Mouse (Mus musculus): Measurements from ENCODE around the gene Colgalt2.
"Not testable (repeated sequence)": the region's sequence is repeated elsewhere in the genome, so short reads cannot be mapped to it uniquely, and the experiment has no call there.

The Colgalt2 gene

DNA sequence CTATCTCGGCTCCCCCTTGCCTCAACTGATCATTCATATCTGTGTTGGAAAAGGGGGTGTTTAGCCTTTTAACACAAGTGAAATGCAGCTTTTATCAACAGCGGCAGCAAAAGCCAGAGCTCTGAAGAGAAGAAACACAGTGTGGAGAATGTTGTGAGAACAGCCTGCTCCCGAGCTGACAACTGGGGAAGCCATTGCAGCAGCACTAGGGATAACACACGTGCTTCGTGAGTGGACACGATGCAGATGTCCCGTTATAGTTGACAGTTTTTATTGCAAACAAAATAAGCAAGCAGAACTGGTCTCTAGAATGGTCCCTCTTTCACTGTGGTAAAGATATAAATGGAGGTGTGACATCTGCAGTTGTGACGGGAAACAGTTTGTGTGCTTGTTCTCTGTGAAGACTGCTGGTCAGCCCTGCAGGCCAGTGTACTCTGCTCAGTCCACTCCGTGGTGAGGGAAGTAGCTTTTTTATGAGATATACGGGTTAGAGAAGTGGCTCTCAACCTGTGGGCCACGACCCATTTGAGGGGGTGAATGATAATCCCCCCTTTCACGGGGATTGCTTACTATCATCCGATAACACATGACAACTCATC is 16.8 kb downstream of the Colgalt2 start:
- DNase-seq (ENCODE audit: low read depth in 2 of 2, low spot score in 2 of 2), result no peak

DNA sequence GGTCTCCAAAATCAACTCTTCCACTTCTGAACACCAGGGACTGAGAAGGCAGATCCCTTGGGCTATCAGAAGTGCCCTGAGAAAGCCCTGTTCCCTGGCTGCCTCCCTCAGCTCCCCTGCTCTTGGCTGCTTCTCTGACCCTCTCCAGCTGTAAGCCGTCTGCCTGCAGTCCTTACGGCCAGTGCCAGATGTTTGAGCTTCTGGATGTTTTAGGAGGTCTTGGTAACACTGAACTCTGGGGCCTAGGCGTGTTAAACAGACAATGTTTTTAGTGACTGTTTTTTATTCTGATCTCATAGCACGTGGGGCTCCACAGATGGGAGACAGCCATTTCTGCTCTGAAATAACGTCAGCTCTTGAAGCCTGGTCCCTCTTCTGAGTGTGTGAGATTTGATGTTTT is 18.0 kb downstream of the Colgalt2 start:
- no peak for DNase-seq (ENCODE audit: low read depth in 2 of 2, low spot score in 2 of 2)

DNA sequence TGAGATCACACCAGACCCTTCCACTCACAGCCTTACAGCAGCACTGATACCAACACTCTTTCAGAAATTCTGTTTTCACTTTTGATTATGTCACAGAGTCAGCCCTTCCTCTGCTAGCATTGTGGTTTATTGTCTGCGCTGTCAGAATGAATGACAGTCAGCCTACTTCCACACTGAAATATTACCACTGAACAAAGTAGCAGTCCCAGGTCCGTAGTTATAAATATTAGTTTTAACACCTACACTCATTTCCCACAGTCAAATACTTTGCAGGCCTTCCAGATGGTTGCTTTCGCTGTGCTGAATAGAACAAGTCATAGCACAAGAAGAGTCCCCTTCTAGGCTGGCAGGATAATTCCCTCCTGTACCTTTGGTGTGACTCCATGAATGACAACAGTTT is 22.7 kb downstream of the Colgalt2 start:
- no peak for DNase-seq (ENCODE audit: low read depth in 2 of 2, low spot score in 2 of 2)

DNA sequence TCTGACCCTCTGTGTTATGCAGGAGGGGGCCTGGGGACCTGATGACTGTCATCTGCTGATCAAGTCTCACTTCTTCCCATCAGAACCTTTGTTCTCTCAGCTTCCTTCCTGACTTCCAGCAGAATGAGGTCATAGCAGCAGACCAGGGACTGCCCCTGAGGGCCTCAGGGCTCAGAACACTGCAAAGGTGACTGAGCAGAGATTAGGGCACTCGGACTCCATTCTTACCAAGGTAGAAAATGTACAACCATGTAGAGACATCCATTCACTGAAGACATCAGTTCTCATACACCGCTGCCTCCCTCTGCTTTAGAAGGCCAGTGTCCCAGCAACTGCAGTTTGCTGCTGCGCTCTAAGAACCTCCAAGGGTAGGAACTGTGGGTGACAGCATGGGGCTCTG is 23.4 kb downstream of the Colgalt2 start:
- DNase-seq (ENCODE audit: low read depth in 2 of 2, low spot score in 2 of 2), result no peak

DNA sequence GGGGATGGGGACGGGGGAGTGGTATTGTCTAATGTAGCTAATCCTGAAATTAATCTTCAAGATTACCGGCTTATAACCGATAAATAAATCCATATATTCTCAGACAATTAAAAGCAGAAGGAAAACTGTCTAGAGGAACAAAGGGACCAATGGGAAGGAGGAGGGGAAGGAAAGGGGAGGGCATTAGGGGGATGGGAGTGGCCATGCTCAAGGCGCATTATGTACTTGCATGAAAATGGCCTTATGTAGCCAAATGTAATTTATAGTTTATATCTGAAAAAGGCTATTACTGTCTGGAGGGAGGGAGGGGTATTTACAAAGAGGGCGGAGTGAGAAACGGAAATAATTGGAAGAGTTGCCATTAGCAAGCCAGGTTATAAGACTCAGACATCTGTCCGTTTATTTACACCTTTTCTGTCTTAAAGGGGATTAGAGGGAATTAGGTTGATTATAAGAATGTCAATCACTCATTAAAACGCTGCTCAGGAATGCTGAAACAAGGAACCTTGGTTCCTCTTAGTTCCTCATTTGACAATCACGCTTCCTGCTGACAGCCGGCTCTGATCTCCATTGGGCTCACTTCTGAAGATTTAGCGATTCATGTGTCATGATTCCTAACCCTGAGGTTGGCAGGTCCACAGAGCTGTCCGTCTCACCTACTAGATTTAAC is 28.4 kb downstream of the Colgalt2 start:
- DNase-seq (ENCODE audit: low read depth in 2 of 2, low spot score in 2 of 2), result no peak

DNA sequence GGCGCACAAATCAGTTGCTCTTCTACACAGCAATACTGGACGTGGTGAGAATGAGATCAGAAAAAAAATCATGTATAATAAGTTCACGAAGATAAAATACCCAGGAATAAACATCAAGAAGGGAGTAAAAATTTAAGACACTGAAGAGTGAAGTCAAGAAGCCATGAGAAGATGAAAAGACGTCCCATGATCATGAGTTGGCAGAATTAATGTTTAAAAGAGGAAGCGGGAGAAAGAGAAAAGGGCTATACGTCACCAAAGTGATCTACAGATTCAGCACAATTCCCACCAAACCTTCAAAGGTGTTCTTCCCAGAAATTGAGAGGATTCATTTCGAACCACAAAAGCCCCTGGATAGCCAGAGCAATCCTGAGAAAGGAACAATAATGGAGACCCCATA is 30.2 kb downstream of the Colgalt2 start:
- no peak for DNase-seq (ENCODE audit: low read depth in 2 of 2, low spot score in 2 of 2)

DNA sequence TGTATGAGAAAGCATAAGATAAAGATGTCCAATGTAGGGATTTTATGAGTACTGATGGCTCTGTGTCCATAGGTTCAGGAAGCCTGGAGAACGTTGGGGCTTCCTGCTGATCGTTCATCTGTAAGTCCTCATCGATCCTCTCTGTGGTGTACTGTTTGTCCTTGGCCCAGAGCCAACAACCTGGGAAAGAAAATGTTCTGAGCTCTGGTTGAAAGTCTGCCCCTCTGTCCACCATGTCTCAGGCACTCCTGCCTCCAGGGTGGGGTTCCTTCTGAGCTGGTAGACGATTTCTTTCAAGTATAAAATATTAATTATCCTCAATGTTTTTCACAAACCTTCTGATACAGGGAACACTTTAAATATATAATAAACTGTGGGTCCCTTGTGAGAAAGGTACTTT is 34.5 kb downstream of the Colgalt2 start:
- DNase-seq (ENCODE audit: low read depth in 2 of 2, low spot score in 2 of 2), result no peak

DNA sequence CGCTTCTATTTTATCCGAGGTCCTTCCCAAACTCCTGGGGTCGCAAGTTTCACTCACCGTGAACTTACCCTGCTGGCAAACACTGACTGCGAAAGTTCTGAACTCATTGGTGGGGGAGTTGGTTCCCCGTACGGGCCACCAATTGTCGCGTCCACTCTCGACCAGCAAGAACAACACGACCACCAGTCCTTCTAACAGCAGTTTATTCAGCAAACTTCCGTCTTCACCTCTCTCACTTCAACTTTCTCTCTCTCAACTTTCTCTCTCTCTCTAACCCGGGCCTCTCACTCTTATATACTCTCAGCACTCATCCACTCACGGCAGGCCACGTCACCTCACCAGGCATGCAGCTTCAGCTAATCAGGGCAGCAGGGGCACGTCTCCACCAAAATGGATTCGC is 37.9 kb downstream of the Colgalt2 start:
- DNase-seq (ENCODE audit: low read depth in 2 of 2, low spot score in 2 of 2), result not testable (repeated sequence)

DNA sequence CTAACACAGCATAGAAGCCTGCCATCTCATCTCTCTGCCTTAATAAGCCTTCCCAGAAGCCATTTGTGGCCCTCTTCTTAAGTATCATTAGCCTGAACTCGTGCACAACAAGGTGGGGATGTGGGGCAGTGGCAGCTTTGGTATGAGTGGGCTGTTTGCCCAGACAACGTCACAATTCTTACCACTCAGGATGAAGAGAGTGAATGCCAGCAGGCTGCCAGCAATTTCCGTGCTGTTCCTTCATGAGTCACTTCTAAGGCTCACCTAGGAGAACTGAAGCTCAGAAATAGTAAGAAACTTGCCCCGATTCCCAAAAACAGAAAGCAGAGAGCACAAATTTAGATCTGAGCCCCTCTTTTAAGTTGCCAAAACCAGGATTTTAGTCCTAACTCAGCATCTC is 39.8 kb downstream of the Colgalt2 start:
- no peak for DNase-seq (ENCODE audit: low read depth in 2 of 2, low spot score in 2 of 2)

DNA sequence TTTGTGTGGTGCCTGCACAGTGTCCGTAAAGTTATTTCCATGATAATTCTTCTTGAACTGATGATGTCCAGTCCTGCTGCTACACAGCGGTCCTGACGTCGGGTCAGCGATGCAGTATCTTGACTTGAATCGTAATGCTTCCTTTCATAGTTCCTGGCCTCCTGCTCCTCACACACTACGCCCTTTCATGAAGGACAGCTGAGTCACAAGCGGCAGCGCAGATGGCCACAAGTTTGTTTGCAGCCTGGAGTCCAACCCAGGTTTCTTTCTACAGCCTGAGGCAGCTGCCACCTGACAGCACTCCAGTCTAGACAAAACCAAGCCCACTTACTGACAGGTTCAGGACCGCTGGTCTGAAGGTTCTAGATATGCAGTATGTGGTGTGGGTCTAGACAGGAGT is 40.2 kb downstream of the Colgalt2 start:
- no peak for DNase-seq (ENCODE audit: low read depth in 2 of 2, low spot score in 2 of 2)

DNA sequence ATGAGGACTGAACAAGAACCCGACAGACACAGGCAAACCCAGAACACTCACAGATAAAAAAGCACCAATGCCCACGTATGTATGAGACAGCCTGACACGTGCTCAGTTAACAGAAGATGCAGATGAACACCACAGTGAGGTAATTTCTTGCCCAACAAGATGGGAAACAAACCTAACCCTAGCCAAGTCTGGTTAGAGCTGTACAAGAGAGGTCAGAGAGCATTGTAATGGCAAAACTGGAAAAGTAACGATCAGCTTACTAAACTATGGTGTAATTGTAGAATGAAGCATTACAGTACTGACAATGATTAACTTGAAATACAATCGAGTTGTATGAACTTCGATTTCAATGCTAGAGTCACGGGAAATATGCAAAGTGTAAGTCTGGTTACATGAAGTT is 45.0 kb downstream of the Colgalt2 start:
- no peak for DNase-seq (ENCODE audit: low read depth in 2 of 2, low spot score in 2 of 2)

DNA sequence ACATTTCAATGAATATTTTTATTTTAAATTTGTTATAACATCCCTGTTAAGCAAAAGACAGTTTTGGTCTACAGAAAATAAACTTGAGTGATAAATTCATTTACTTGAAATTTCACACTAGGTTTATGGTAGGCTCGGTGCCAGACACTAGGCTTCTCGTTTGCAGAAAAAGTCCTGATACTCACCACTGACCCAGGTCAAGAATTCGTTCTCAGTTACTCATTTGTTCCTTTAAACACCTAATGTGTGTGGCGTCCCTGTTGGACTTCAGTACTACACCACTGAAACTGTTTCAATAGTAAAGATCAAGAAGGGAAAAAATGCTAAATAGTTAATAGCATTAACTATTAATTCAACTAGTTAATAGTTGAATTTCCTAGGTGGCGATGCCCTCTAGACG is 46.3 kb downstream of the Colgalt2 start:
- no peak for DNase-seq (ENCODE audit: low read depth in 2 of 2, low spot score in 2 of 2)

DNA sequence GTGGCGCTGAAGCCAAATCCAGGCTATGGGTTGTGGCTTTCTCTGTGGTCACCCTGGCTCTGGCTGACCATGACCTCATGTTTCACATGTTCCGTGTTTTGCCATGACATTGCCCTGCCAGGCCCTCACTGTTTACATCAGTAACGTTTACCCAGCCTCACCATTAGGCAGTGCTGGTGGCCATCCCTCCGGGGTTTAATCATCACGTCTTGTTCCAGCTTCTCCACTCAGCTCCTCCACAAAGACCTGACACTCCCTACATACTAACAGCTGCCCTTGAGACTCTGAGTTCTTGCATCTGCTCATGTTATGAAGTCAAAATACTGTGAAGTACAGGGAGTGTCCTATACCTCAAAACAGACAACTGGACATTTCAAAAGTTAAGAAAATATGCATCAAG is 54.9 kb downstream of the Colgalt2 start:
- DNase-seq (ENCODE audit: low read depth in 2 of 2, low spot score in 2 of 2), result no peak

DNA sequence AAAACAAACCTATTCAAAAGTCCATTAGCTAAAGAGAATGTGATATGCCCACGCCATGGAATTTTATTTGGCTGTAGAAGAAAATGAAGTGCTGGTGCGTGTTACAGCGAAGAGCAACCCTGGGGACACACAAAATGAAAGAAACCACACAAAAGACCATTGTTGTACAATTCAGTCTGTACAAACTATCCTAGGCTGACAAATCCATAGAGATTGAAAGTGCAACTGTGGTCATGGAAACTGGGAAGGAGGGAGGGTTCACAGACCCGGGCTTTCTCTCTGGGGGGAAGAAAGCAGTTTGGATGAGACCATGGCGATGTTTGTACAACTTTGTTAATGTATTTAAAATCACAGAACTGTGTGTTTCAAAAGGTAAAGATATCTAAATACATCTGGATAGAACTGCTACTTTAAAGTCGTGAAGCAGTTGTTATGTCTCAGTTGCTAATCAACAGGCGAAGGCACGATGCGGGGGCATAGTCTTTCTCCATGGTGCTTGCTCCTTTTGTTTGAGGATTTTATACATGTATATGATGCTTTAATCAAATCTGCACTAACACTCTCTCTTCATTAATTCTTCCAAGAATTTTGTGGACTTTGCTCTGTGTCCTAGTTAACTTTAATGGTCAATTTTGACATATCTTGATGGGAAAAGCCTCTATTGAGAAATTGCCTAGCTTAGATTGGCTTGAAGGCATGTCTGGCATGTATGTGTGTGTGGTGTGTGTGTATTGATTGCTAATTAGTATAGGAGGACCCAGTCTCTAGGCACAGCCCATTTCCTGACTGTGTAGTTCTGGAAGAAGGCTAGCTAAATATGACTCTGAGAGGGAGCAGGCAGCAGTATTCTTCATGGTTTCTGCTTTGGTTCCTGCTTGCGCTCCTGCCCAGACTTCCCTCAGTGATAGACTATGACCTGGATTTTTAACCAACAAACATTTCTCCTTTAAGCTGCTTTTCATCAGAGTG is 55.9 kb downstream of the Colgalt2 start:
- DNase-seq (ENCODE audit: low read depth in 2 of 2, low spot score in 2 of 2), result no peak

DNA sequence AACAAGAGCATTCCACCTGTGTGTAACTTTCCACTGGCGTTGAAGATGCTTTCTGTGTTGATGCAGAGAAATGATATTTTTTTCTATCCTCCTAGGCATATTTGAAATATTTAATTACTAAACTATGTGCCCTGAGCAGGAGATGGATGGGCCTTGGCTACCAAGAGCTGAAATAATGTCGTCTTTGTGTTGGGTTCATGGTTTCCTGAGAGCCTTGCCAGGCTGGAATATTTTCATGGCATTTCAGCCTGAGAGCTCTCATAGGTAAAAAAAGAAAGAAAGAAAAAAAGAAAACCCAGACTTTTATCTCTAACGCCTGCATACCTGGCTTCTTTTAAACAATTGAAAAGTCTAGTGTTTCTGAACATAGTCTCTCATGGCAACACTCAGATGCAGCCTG is 56.6 kb downstream of the Colgalt2 start:
- DNase-seq (ENCODE audit: low read depth in 2 of 2, low spot score in 2 of 2), result no peak

DNA sequence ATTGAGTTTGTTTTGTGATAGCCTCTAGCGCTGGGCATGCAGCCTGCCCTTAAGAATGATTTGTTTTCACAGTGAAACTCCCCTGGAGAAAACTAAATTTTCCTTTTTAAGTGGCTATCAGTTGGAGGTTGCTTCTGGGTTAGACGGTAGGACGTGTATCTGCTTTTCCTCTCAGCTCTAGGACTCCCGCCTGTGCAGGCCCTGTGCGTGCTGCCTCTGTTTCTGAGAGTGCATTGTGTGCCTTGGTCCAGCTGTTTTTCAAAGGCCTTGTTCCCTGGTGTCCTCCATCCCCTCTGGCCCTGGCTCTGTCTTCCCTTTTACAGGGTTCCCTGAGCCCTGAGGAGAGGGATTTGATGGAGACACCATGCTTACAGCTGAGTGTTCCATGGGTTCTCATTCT is 58.0 kb downstream of the Colgalt2 start:
- no peak for DNase-seq (ENCODE audit: low read depth in 2 of 2, low spot score in 2 of 2)

DNA sequence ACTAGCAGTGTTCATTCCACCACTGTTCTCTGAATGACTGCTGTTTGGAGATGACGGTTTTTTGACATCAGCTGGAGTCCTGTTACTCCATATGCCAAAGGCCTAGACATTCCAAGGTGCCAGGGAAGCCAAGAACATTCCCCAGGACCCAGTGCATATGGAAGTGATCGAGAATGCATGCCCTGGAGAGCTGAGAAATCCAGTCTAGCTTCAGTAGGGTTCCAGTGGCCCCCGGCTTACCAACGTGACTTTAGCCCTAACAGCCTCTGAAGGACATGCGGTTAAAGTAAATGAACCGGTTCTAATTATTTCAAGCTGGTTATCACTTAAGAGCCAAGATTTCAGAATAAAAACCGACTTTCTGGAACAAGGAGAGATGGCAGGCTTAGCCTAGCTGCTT is 59.4 kb downstream of the Colgalt2 start:
- DNase-seq (ENCODE audit: low read depth in 2 of 2, low spot score in 2 of 2), result no peak

DNA sequence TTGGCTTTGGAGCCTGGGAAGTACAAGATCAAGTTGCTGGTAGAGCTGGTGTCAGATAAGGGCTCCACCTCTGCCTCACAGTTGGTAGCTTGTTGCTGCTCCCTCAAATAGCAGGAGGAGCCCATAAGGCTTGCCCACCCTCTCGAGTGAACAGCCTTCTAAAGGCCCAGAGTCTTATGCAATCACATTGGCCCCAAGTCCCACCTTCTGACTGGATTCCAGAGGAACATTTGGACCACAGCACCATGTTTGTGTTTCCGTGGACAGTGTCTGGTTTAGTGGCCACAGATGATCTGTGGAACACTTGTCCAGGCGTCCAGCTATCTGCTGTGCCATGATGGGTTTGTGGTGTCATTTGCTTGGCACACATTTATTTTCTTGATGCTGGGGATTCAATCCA is 61.3 kb downstream of the Colgalt2 start:
- DNase-seq (ENCODE audit: low read depth in 2 of 2, low spot score in 2 of 2), result no peak

DNA sequence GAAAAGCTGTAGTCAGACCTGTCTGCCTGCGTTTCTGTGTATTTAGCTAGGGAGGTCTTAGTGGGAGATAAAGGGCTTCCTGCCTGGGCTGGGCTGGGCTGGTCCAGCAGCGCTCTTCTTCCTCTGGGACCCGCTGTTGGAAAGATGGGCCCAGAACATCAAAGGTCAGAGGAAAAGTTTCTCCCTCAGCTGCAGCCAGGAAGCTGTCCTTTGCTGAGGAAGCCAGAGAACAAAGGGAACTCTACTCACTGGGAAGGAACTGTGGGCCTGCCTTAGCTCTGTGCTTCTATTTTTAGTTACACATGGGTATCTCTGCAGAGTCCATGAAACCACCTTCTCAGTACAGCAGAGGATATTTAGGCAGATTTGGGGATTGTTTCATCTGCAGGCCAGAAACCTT is 62.2 kb downstream of the Colgalt2 start:
- DNase-seq (ENCODE audit: low read depth in 2 of 2, low spot score in 2 of 2), result no peak

DNA sequence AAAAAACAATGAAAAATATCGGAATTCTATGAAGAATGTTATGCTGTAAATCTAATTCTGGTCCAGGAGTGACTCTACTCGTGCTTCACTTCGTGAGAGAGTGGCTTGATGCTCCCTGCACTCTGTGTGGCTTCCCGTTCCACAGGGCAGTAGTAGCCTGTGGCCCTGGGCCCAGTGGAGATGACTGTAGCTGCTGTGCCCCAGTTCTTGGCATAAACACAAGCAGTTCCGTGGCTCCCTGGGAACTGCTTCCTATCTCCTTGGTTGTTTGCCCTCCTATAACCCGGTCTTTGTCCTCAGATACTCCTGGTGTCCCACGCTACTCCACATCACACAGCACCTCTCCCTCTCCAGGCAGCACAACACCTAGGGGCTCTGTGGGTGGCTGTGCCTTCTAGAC is 62.7 kb downstream of the Colgalt2 start:
- DNase-seq (ENCODE audit: low read depth in 2 of 2, low spot score in 2 of 2), result no peak

DNA sequence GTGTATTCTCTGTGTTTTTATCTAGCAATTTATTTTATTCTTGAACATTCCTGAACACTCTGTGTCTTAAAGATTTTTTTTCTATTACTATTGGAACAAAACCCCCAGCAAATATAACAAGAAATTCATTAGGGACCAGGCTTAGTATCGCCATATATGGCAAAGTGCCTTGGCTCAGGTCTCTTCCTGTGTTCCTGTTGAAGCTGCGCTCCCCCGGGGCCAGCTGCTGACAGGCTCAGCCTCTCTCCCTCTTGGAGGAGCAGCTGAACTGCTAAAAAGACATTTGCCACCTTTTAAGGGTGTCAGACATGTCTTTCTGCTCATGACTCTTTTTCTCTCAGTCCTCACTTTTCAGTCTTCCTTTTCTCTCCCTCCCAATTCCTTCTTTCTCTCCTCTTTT is 66.7 kb downstream of the Colgalt2 start:
- no peak for DNase-seq (ENCODE audit: low read depth in 2 of 2, low spot score in 2 of 2)

DNA sequence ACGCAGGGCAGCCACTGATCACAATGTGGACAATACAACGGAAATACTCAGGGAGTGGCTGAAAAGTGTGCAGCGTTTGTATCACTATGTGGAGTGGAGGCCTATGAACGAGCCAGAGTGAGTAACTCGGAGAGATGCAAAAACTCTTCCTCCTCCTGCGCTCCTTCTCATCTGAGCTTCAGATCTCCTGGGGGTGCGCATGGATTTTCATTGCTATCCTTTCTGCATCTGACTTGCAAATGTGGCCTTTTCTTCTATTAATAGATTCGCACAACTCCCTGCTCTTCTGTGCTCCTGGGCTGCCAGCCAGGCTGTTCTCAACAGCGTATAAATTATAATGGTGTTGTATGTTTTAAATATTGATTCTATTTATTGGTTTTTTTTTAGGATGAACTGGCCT is 68.8 kb downstream of the Colgalt2 start:
- DNase-seq (ENCODE audit: low read depth in 2 of 2, low spot score in 2 of 2), result no peak
